Mouse (Mus musculus) cerebellum, adult 8-10 months (tissue): ENCODE results near the gene Insig1.

Source experiments
- DNase-seq: peaks from one replicate; pipeline ENCODE4 v3.0.0; 2022

The Insig1 gene

GRCm38 (mm10) chr5:28122491-28123454 is 51.6 kb downstream of the Insig1 start:
- DNase-seq: peak; percentile 91

- DNase-seq: no peak
Measured at GRCm38 (mm10) chr5:28123455-28123825, 52.3 kb downstream of the Insig1 start.

GRCm38 (mm10) chr5:28124321-28125230 is 53.4 kb downstream of the Insig1 start:
- no peak for DNase-seq
